Mouse (Mus musculus): Measurements from ENCODE around the gene Git2.

The Git2 gene

DNA sequence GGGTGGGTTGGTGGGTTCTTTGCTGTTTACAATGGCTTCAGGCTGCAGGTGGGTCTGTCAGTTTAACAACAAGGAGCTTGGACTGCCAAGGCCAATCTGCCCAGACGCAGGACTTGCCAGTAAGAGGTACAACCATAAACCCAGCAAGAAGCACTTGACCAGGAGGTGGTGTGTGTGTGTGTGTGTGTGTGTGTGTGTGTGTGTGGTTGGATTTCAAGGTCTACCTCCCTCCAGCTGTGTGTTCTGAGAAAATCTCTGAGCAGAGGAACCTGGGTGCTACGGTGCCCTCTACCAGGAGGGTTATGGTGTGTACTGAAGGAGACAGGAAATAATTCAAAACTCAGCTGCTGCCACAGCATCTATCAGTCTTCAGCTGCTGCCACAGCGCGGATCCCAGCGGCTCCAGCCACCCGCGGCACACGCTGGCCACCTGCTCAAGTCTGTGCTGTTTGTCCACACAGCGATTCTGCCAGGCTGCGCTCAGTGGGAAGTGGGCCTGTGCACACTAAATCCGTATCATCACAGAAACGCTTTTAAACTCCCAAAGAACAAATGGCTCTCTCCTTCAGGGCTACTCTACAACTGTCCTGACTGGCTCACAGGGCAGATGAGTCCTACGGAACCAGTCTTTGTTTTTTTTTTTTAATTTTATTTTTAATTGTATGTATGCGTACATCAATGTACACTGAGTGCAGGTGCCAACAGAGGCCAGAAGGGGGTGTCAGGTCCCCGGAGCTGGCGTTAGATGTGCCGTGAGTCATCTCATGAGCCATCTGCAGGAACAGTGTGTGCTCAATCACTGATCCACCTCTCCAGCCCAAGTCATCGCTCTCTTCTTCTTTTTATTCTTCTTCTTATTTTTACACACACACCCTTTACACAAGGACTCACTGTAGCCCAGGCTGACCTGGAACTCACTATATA lies 10.2 kb downstream of the Git2 start:
- no peak for DNase-seq (ENCODE audit: low spot score)

GRCm38 (mm10) chr5:114761980-114762379 lies 13.3 kb downstream of the Git2 start:
- no peak for DNase-seq (ENCODE audit: low spot score)

- DNase-seq (ENCODE audit: low spot score) = no peak
Measured at GRCm38 (mm10) chr5:114759536-114760090, 15.7 kb downstream of the Git2 start.

GRCm38 (mm10) chr5:114753384-114753783 lies 21.9 kb downstream of the Git2 start:
- no peak for DNase-seq (ENCODE audit: low spot score)

GRCm38 (mm10) chr5:114752397-114752796 lies 22.9 kb downstream of the Git2 start:
- DNase-seq (ENCODE audit: low spot score) = no peak

GRCm38 (mm10) chr5:114750325-114750724 lies 25.0 kb downstream of the Git2 start:
- no peak for DNase-seq (ENCODE audit: low spot score)

- DNase-seq (ENCODE audit: low spot score) = no peak
Measured at GRCm38 (mm10) chr5:114747521-114747920, 27.8 kb downstream of the Git2 start.

GRCm38 (mm10) chr5:114746886-114747285 lies 28.4 kb downstream of the Git2 start:
- no peak for DNase-seq (ENCODE audit: low spot score)

- no peak for DNase-seq (ENCODE audit: low spot score)
Measured at GRCm38 (mm10) chr5:114745581-114745980, 29.7 kb downstream of the Git2 start.

GRCm38 (mm10) chr5:114743697-114744090 lies 31.6 kb downstream of the Git2 start:
- no peak for DNase-seq (ENCODE audit: low spot score)

GRCm38 (mm10) chr5:114742998-114743696 lies 32.2 kb downstream of the Git2 start:
- no peak for DNase-seq (ENCODE audit: low spot score)

GRCm38 (mm10) chr5:114742572-114742971 lies 32.7 kb downstream of the Git2 start:
- no peak for DNase-seq (ENCODE audit: low spot score)

- no peak for DNase-seq (ENCODE audit: low spot score)
Measured at GRCm38 (mm10) chr5:114740595-114740994, 34.7 kb downstream of the Git2 start.

GRCm38 (mm10) chr5:114738707-114739241 lies 36.5 kb downstream of the Git2 start:
- DNase-seq (ENCODE audit: low spot score) = no peak

- DNase-seq (ENCODE audit: low spot score) = no peak
Measured at GRCm38 (mm10) chr5:114737090-114737887, 38.0 kb downstream of the Git2 start.

GRCm38 (mm10) chr5:114733606-114734005 lies 41.7 kb downstream of the Git2 start:
- DNase-seq (ENCODE audit: low spot score) = no peak

DNA sequence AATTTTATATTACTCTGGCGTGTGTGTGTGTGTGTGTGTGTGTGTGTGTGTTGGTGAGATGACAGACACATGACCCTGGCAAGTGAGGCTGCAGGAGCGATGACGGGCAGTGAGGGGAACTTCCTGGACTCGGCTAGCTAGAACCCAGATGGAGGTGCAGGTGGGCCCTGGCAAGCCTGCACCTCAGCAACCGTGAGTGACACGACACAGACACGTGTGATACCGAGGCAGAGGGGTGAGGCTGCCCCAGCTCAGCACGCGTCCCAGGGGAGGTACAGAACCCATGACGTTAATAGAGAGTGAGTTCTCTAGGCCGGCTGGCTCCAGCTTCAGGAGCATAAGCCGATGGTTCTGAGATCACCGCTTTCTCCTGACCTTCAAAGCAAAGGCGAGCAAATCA lies 43.3 kb downstream of the Git2 start:
- no peak for DNase-seq (ENCODE audit: low spot score)

DNA sequence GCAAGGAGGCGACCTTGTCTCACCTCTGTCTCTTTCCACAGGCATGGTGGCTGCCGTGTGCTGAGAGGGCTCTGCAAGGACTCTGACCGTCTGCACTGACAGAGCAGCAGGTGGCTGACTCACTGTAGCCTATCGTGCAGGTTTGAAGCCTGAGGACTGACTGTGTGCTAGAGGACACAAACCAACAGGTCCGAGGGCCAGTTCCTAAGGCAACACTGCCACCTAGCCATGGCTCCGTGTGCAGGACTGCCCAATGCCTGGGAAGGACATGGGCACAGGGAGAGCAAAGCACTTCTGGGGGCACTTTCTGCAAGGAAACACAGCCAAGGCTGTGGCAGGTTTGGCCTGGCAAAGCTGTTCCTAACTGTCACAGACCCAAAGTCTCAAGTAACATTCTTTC lies 43.8 kb downstream of the Git2 start:
- no peak for DNase-seq (ENCODE audit: low spot score)

DNA sequence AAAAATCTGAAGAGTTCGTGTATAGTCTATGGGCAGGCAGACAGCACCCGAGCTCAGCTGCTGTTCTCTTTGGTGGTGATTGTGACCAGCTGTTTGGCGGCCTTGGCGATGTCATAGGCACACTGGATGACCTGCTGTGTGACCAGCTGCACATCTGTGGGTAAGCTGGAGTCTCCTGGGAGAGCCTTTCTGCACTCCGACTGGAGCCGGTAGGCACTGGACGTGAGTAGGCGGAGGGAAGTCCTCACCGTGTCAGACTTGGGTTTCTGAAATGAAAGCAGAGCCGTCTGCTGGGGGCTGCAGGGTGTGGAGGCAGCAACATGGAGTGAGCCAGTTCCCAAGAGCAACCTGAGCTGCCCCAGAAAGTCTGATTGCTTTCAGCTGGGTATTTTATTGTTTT lies 45.2 kb downstream of the Git2 start:
- no peak for DNase-seq (ENCODE audit: low spot score)

GRCm38 (mm10) chr5:114728160-114728559 lies 47.2 kb downstream of the Git2 start:
- peak; percentile 20 for DNase-seq (ENCODE audit: low spot score)

DNA sequence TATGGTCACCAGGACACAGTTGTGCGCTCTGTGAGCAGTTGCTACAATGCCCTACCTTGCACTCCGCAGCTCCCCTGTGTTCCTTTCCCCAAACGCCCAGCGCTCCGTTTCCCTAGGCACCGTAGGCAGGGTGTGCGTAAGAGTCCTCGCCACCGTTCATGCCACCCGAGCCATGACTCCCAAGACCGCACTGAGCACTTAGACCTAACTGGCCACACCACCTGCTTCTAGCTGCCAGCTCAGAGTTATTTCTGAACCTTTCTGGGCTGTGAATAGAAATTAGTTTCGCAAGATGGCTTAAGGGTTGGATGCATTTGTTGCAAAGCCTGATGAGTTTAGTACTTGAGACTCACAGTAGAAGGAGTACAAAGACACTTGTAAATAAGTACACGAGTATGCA lies 52.5 kb downstream of the Git2 start:
- no peak for DNase-seq (ENCODE audit: low spot score)

DNA sequence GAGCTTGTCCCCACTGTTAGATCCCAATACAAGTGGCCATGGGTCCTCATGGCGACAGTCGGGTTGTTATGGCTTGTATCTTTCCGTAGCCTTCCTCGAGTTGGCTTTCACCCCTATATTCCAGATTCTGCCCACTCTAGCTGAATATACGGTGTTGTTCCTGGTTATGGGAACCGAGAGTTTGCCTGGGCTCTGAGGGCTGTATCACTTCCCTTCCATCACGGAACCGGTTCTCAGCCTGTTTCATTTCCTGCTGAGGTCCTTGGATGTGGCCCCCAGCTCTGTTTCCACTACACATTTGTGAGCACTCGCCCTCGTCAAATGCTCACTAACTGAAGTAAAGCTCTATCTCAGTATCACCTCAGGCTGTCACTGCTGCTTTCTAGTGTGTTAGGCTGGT lies 53.3 kb downstream of the Git2 start:
- DNase-seq (ENCODE audit: low spot score) = no peak
